Mouse (Mus musculus) cerebellum, adult 11-12 months (tissue): Measurements from ENCODE around the gene Cavin4.

Source experiments
- DNase-seq: peaks from one replicate; pipeline ENCODE4 v3.0.0; 2022

Cavin4 gene

GRCm38 (mm10) chr4:48663271-48663670, at the start of gene Cavin4:
Cavin4 (plus strand) TSS chr4:48663514.
- no peak for DNase-seq

- DNase-seq, result no peak
Measured at GRCm38 (mm10) chr4:48615483-48615882, 47.8 kb upstream of the Cavin4 start.

GRCm38 (mm10) chr4:48617201-48617600, 46.1 kb upstream of the Cavin4 start:
- DNase-seq, result no peak

GRCm38 (mm10) chr4:48620121-48620520, 43.2 kb upstream of the Cavin4 start:
- DNase-seq, result no peak

GRCm38 (mm10) chr4:48622246-48622645, 41.1 kb upstream of the Cavin4 start:
- no peak for DNase-seq

- no peak for DNase-seq
Measured at GRCm38 (mm10) chr4:48622946-48623345, 40.4 kb upstream of the Cavin4 start.

GRCm38 (mm10) chr4:48624961-48625360, 38.4 kb upstream of the Cavin4 start:
- DNase-seq, result no peak

GRCm38 (mm10) chr4:48625836-48626235, 37.5 kb upstream of the Cavin4 start:
- no peak for DNase-seq

- DNase-seq, result no peak
Measured at GRCm38 (mm10) chr4:48629445-48629844, 33.9 kb upstream of the Cavin4 start.

GRCm38 (mm10) chr4:48633529-48633928, 29.8 kb upstream of the Cavin4 start:
- DNase-seq, result no peak

- DNase-seq, result no peak
Measured at GRCm38 (mm10) chr4:48634058-48634457, 29.3 kb upstream of the Cavin4 start.

GRCm38 (mm10) chr4:48636831-48637230, 26.5 kb upstream of the Cavin4 start:
- no peak for DNase-seq

GRCm38 (mm10) chr4:48638132-48638531, 25.2 kb upstream of the Cavin4 start:
- DNase-seq, result no peak

GRCm38 (mm10) chr4:48639503-48639902, 23.8 kb upstream of the Cavin4 start:
- DNase-seq, result no peak

- peak; percentile 13 for DNase-seq
Measured at GRCm38 (mm10) chr4:48643801-48644200, 19.5 kb upstream of the Cavin4 start.

- DNase-seq, result no peak
Measured at GRCm38 (mm10) chr4:48646143-48646542, 17.2 kb upstream of the Cavin4 start.

- DNase-seq, result no peak
Measured at GRCm38 (mm10) chr4:48650617-48651360, 12.5 kb upstream of the Cavin4 start.

GRCm38 (mm10) chr4:48654118-48654517, 9.2 kb upstream of the Cavin4 start:
- no peak for DNase-seq

- DNase-seq, result no peak
Measured at GRCm38 (mm10) chr4:48656530-48656929, 6.8 kb upstream of the Cavin4 start.

GRCm38 (mm10) chr4:48660144-48660543, 3.2 kb upstream of the Cavin4 start:
- no peak for DNase-seq

- DNase-seq, result no peak
Measured at GRCm38 (mm10) chr4:48660619-48661575, 2.4 kb upstream of the Cavin4 start.

GRCm38 (mm10) chr4:48664021-48664420, 707 bp downstream of the Cavin4 start:
- DNase-seq, result no peak

GRCm38 (mm10) chr4:48667279-48667678, 4.0 kb downstream of the Cavin4 start:
- DNase-seq, result no peak

GRCm38 (mm10) chr4:48672915-48673314, 9.6 kb downstream of the Cavin4 start:
- no peak for DNase-seq
